Mouse (Mus musculus) thymus, adult 2 months (tissue): ENCODE results near the gene Etl4.

Experiments used
- CTCF ChIP-seq: fragments of 200-500 bp; IDR thresholded peaks from 2 replicates; pipeline ENCODE4 v1.5.1; 2012; ENCODE audit warnings: mild to moderate bottlenecking, control low read depth, low read length, moderate library complexity, borderline replicate concordance; ENCODE audit not compliant: control insufficient read depth, poor library complexity, insufficient read depth; ENCODE audit errors: extremely low read depth
- POLR2A ChIP-seq: fragments of 200-500 bp; IDR thresholded peaks from 2 replicates; pipeline ENCODE4 v1.6.1; 2012; ENCODE audit warnings: mild to moderate bottlenecking, low read length, control low read depth, moderate library complexity; ENCODE audit not compliant: control insufficient read depth, poor library complexity, insufficient read depth; ENCODE audit errors: extremely low read depth

- TF ChIP-seq POLR2A = no peak
- no peak for TF ChIP-seq CTCF
Observed at GRCm38 (mm10) chr2:20400556-20400955, 491.0 kb downstream of the Etl4 start.
